In genomic region chr5:31467798-31468197, GRCm38 (mm10) we compare ENCODE assay signal across 18 mouse cellular contexts. TPM values are rescaled to one million over a fixed set of nuclear protein-coding genes. Genes with fewer than 3 reads are reported as not detected.
DNase-seq lines count a peak whose midpoint lies in the region; ATAC-seq and TF ChIP-seq lines count a peak whose summit lies in the region.
"Had no signal": no experiment of that assay in that cellular context is flagged by ENCODE, and none has a peak within 500 bp of the region (broad histone marks: within the 10 kb centered on the region; RNA-seq: fewer than 3 reads in every experiment).

No protein-coding gene starts in this region.

- TF ChIP-seq CTCF in liver, postnatal 0 days (IDR thresholded peaks at IDR 0.05; ENCODE audit: low read depth) = no peak

- no peak overlapping the region for H3K27ac ChIP-seq in embryonic facial prominence, embryonic 14.5 days (replicated peaks; ENCODE audit: low read depth, low read length)
- no peak overlapping the region for H3K27ac ChIP-seq in embryonic facial prominence, embryonic 10.5 days (replicated peaks)
- peak overlapping the region; percentile 48; the same call in 1 of the 2 replicates for H3K27ac ChIP-seq in liver, postnatal 0 days (ENCODE audit: low read depth)
- no peak overlapping the region for H3K27ac ChIP-seq in liver, embryonic 11.5 days (ENCODE audit: low read depth, low read length)
- no peak overlapping the region for H3K27ac ChIP-seq in midbrain, embryonic 15.5 days
- H3K27ac ChIP-seq: heart, adult 2 months; kidney, postnatal 0 days; stomach, postnatal 0 days had no signal

- ATAC-seq in embryonic facial prominence, embryonic 14.5 days (ENCODE audit: low read depth) = no peak
- peak; percentile 69 for ATAC-seq in liver, postnatal 0 days
- ATAC-seq in liver, embryonic 11.5 days (replicated peaks; ENCODE audit: low FRiP score) = no peak
- peak; percentile 75 to 90 for ATAC-seq in hematopoietic stem cell, adult 5-6 weeks (replicated peaks in 1 of 2; ENCODE audit: insufficient read depth in 1 of 2, low FRiP score in 2 of 2, low TSS enrichment in 1 of 2, low read depth in 1 of 2, poor library complexity in 2 of 2, severe bottlenecking in 2 of 2)
- ATAC-seq in neutrophil, adult 5-6 weeks (ENCODE audit: extremely low read depth, insufficient number of reproducible peaks, low FRiP score, poor library complexity, severe bottlenecking) = peak; percentile 84
- no peak for ATAC-seq in midbrain, embryonic 15.5 days (replicated peaks)
- ATAC-seq: midbrain, embryonic 16.5 days had no signal

- H3K9me3 ChIP-seq in embryonic facial prominence, embryonic 14.5 days (ENCODE audit: control insufficient read depth, low read length) = no peaks in the 10 kb centered on the region
- no peaks in the 10 kb centered on the region for H3K9me3 ChIP-seq in embryonic facial prominence, embryonic 10.5 days
- H3K9me3 ChIP-seq in liver, postnatal 0 days (ENCODE audit: low read length) = no peaks in the 10 kb centered on the region
- H3K9me3 ChIP-seq in liver, embryonic 11.5 days (ENCODE audit: control insufficient read depth, low read length) = no peaks in the 10 kb centered on the region
- no peaks in the 10 kb centered on the region for H3K9me3 ChIP-seq in midbrain, embryonic 15.5 days

- peaks cover 65% of the 10 kb centered on the region for H3K36me3 ChIP-seq in embryonic facial prominence, embryonic 14.5 days (ENCODE audit: control insufficient read depth, insufficient read depth, low read length)
- peaks cover 78% of the 10 kb centered on the region for H3K36me3 ChIP-seq in embryonic facial prominence, embryonic 10.5 days (replicated peaks)
- peaks cover 36% of the 10 kb centered on the region for H3K36me3 ChIP-seq in liver, postnatal 0 days (replicated peaks; ENCODE audit: insufficient read depth, low read length)
- peaks cover 35% of the 10 kb centered on the region for H3K36me3 ChIP-seq in liver, embryonic 11.5 days (ENCODE audit: control insufficient read depth, insufficient read depth, low read length)
- H3K36me3 ChIP-seq in midbrain, embryonic 15.5 days (replicated peaks) = peaks cover 50% of the 10 kb centered on the region

- no peak; the same call in 1 of the 2 replicates for TF ChIP-seq EP300 in liver, postnatal 0 days (IDR thresholded peaks at IDR 0.05; ENCODE audit: low read depth)

- no peaks in the 10 kb centered on the region for H3K27me3 ChIP-seq in embryonic facial prominence, embryonic 14.5 days (replicated peaks; ENCODE audit: control insufficient read depth, insufficient read depth, low read length)
- no peaks in the 10 kb centered on the region for H3K27me3 ChIP-seq in embryonic facial prominence, embryonic 10.5 days (replicated peaks; ENCODE audit: low read depth, poor library complexity, severe bottlenecking)
- H3K27me3 ChIP-seq in liver, postnatal 0 days (ENCODE audit: insufficient read depth, low read length) = no peaks in the 10 kb centered on the region
- H3K27me3 ChIP-seq in liver, embryonic 11.5 days (replicated peaks; ENCODE audit: control insufficient read depth, insufficient read depth, low read length) = no peaks in the 10 kb centered on the region
- H3K27me3 ChIP-seq in midbrain, embryonic 15.5 days (replicated peaks) = no peaks in the 10 kb centered on the region

- no peak overlapping the region for H3K4me3 ChIP-seq in embryonic facial prominence, embryonic 14.5 days (ENCODE audit: low read depth, low read length)
- no peak overlapping the region for H3K4me3 ChIP-seq in embryonic facial prominence, embryonic 10.5 days
- H3K4me3 ChIP-seq in liver, postnatal 0 days (ENCODE audit: low read depth, low read length) = no peak overlapping the region
- no peak overlapping the region for H3K4me3 ChIP-seq in liver, embryonic 11.5 days (ENCODE audit: low read depth, low read length)
- no peak overlapping the region for H3K4me3 ChIP-seq in midbrain, embryonic 15.5 days
- H3K4me3 ChIP-seq: heart, adult 2 months had no signal

- intact Hi-C loops in left cerebral cortex, postnatal 10 days (cut with DNase I) = loop anchor here (5.0 kb wide), 1 partner anchor 180 kb away; no protein-coding TSS in a partner anchor

- peak; percentile 5 for DNase-seq in embryonic facial prominence, embryonic 14.5 days (ENCODE audit: low spot score)
- DNase-seq in embryonic facial prominence, embryonic 10.5 days (ENCODE audit: low spot score) = no peak
- DNase-seq in liver, postnatal 0 days = peak; percentile 25
- DNase-seq in liver, embryonic 11.5 days (ENCODE audit: low spot score) = no peak
- DNase-seq in left cerebral cortex, postnatal 10 days (ENCODE audit: extremely low spot score in 1 of 2, low spot score in 2 of 2) = no peak
- DNase-seq: cerebellum, adult 9-10 months; embryo, embryonic 11 days; kidney, adult 18-20 months; retina, postnatal 1 day had no signal

- H3K9ac ChIP-seq in embryonic facial prominence, embryonic 14.5 days (ENCODE audit: low read depth, low read length) = no peak overlapping the region
- H3K9ac ChIP-seq in liver, postnatal 0 days (replicated peaks) = no peak overlapping the region
- no peak overlapping the region for H3K9ac ChIP-seq in liver, embryonic 11.5 days (ENCODE audit: low read depth, low read length)
- H3K9ac ChIP-seq in midbrain, embryonic 15.5 days = no peak overlapping the region

- H3K4me1 ChIP-seq in embryonic facial prominence, embryonic 14.5 days (ENCODE audit: control insufficient read depth, insufficient read depth, low read length) = no peaks in the 10 kb centered on the region
- no peaks in the 10 kb centered on the region for H3K4me1 ChIP-seq in embryonic facial prominence, embryonic 10.5 days
- no peaks in the 10 kb centered on the region; the same call in 1 of the 2 replicates for H3K4me1 ChIP-seq in liver, postnatal 0 days (ENCODE audit: insufficient read depth)
- no peaks in the 10 kb centered on the region for H3K4me1 ChIP-seq in liver, embryonic 11.5 days (replicated peaks; ENCODE audit: control insufficient read depth, insufficient read depth, low read length)
- H3K4me1 ChIP-seq in midbrain, embryonic 15.5 days = no peaks in the 10 kb centered on the region

- H3K4me2 ChIP-seq in embryonic facial prominence, embryonic 14.5 days (ENCODE audit: low read depth, low read length) = no peak overlapping the region
- H3K4me2 ChIP-seq in liver, postnatal 0 days (ENCODE audit: low read depth, low read length) = no peak overlapping the region
- no peak overlapping the region for H3K4me2 ChIP-seq in liver, embryonic 11.5 days
- H3K4me2 ChIP-seq in midbrain, embryonic 15.5 days = no peak overlapping the region

- WGBS in embryonic facial prominence, embryonic 14.5 days = 98% methylated on average over 3 of the region's 3 CpGs
- 96% methylated on average over 3 of the region's 3 CpGs for WGBS in embryonic facial prominence, embryonic 10.5 days
- WGBS in liver, postnatal 0 days (ENCODE audit: insufficient replicate concordance) = 66% methylated on average over 3 of the region's 3 CpGs
- 89% methylated on average over 3 of the region's 3 CpGs for WGBS in liver, embryonic 11.5 days
- WGBS in midbrain, embryonic 15.5 days = 96% methylated on average over 3 of the region's 3 CpGs

RNA-seq across cellular contexts. Expression of gene Zfp512, which starts 15.6 kb away (rescaled TPM):
- polyA plus RNA-seq in embryonic facial prominence, embryonic 14.5 days (2014; fragmentation: Nextera tagmentation; extraction: Ambion mirVana) = 39.1 and 43.6 TPM in 2 replicates
- 76.5 and 77.9 TPM in 2 replicates for polyA plus RNA-seq in embryonic facial prominence, embryonic 10.5 days (2016; fragmentation: Nextera tagmentation; extraction: Ambion mirVana)
- polyA plus RNA-seq in liver, postnatal 0 days (2015; fragmentation: Nextera tagmentation; extraction: Ambion mirVana) = 6.3 and 7.6 TPM in 2 replicates
- 39.7 and 40.9 TPM in 2 replicates for polyA plus RNA-seq in liver, embryonic 11.5 days (2014; fragmentation: Nextera tagmentation; extraction: Ambion mirVana)
- 45.8 and 85.6 TPM in 2 replicates for total RNA-seq in hematopoietic stem cell, adult 5-6 weeks (2017)
- 38.9 and 42.7 TPM in 2 replicates for total RNA-seq in neutrophil, adult 5-6 weeks (2017)
- polyA plus RNA-seq in midbrain, embryonic 15.5 days (2015; fragmentation: Nextera tagmentation; extraction: Ambion mirVana) = 141 and 145 TPM in 2 replicates
- 10 to 100 TPM; 58.2 to 60.8 TPM for total RNA-seq in left cerebral cortex, postnatal 10 days (2021)

RNA-seq across cellular contexts. Expression of gene 4930548H24Rik, which starts 17.7 kb away (rescaled TPM):
- polyA plus RNA-seq in embryonic facial prominence, embryonic 14.5 days (2014; fragmentation: Nextera tagmentation; extraction: Ambion mirVana) = not detected in 2 replicates
- 0.11 and 0.16 TPM in 2 replicates for polyA plus RNA-seq in embryonic facial prominence, embryonic 10.5 days (2016; fragmentation: Nextera tagmentation; extraction: Ambion mirVana)
- not detected in 2 replicates for polyA plus RNA-seq in liver, postnatal 0 days (2015; fragmentation: Nextera tagmentation; extraction: Ambion mirVana)
- 0.14 TPM in 1 of 2 replicates, not detected in the other for polyA plus RNA-seq in liver, embryonic 11.5 days (2014; fragmentation: Nextera tagmentation; extraction: Ambion mirVana)
- 1.1 TPM in 1 of 2 replicates, not detected in the other for total RNA-seq in hematopoietic stem cell, adult 5-6 weeks (2017)
- total RNA-seq in neutrophil, adult 5-6 weeks (2017) = 0.86 and 1.2 TPM in 2 replicates
- polyA plus RNA-seq in midbrain, embryonic 15.5 days (2015; fragmentation: Nextera tagmentation; extraction: Ambion mirVana) = not detected in 2 replicates
- under 1 TPM; 0.13 to 0.20 TPM for total RNA-seq in left cerebral cortex, postnatal 10 days (2021)
- total RNA-seq: gastrocnemius, adult 8-10 months; heart, adult 2 months; left cerebral cortex, postnatal 14 days had no signal
- polyA plus RNA-seq: heart, adult 2 months; kidney, postnatal 0 days; midbrain, embryonic 16.5 days; stomach, postnatal 0 days had no signal

RNA-seq across cellular contexts. Expression of gene Gpn1, which starts 26.7 kb away (rescaled TPM):
- 43.0 and 53.1 TPM in 2 replicates for polyA plus RNA-seq in embryonic facial prominence, embryonic 14.5 days (2014; fragmentation: Nextera tagmentation; extraction: Ambion mirVana)
- polyA plus RNA-seq in embryonic facial prominence, embryonic 10.5 days (2016; fragmentation: Nextera tagmentation; extraction: Ambion mirVana) = 110 and 113 TPM in 2 replicates
- polyA plus RNA-seq in liver, postnatal 0 days (2015; fragmentation: Nextera tagmentation; extraction: Ambion mirVana) = 10.9 TPM in 2 replicates
- 50.3 and 55.3 TPM in 2 replicates for polyA plus RNA-seq in liver, embryonic 11.5 days (2014; fragmentation: Nextera tagmentation; extraction: Ambion mirVana)
- total RNA-seq in hematopoietic stem cell, adult 5-6 weeks (2017) = 26.0 and 49.4 TPM in 2 replicates
- 20.5 and 26.8 TPM in 2 replicates for total RNA-seq in neutrophil, adult 5-6 weeks (2017)
- polyA plus RNA-seq in midbrain, embryonic 15.5 days (2015; fragmentation: Nextera tagmentation; extraction: Ambion mirVana) = 79.8 and 81.6 TPM in 2 replicates
- 10 to 100 TPM; 37.5 to 40.5 TPM for total RNA-seq in left cerebral cortex, postnatal 10 days (2021)

RNA-seq across cellular contexts. Expression of gene Slc4a1ap, which starts 59.0 kb away (rescaled TPM):
- 22.4 and 23.4 TPM in 2 replicates for polyA plus RNA-seq in embryonic facial prominence, embryonic 14.5 days (2014; fragmentation: Nextera tagmentation; extraction: Ambion mirVana)
- 32.2 and 33.1 TPM in 2 replicates for polyA plus RNA-seq in embryonic facial prominence, embryonic 10.5 days (2016; fragmentation: Nextera tagmentation; extraction: Ambion mirVana)
- 8.2 and 8.7 TPM in 2 replicates for polyA plus RNA-seq in liver, postnatal 0 days (2015; fragmentation: Nextera tagmentation; extraction: Ambion mirVana)
- 25.7 and 32.9 TPM in 2 replicates for polyA plus RNA-seq in liver, embryonic 11.5 days (2014; fragmentation: Nextera tagmentation; extraction: Ambion mirVana)
- 43.1 and 71.3 TPM in 2 replicates for total RNA-seq in hematopoietic stem cell, adult 5-6 weeks (2017)
- total RNA-seq in neutrophil, adult 5-6 weeks (2017) = 97.4 and 104 TPM in 2 replicates
- 36.2 and 37.0 TPM in 2 replicates for polyA plus RNA-seq in midbrain, embryonic 15.5 days (2015; fragmentation: Nextera tagmentation; extraction: Ambion mirVana)
- 10 to 100 TPM; 41.9 to 47.4 TPM for total RNA-seq in left cerebral cortex, postnatal 10 days (2021)

RNA-seq across cellular contexts. Expression of gene Supt7l, which starts 59.8 kb away (rescaled TPM):
- 9.5 and 11.4 TPM in 2 replicates for polyA plus RNA-seq in embryonic facial prominence, embryonic 14.5 days (2014; fragmentation: Nextera tagmentation; extraction: Ambion mirVana)
- 29.3 and 29.6 TPM in 2 replicates for polyA plus RNA-seq in embryonic facial prominence, embryonic 10.5 days (2016; fragmentation: Nextera tagmentation; extraction: Ambion mirVana)
- polyA plus RNA-seq in liver, postnatal 0 days (2015; fragmentation: Nextera tagmentation; extraction: Ambion mirVana) = 4.9 and 5.2 TPM in 2 replicates
- polyA plus RNA-seq in liver, embryonic 11.5 days (2014; fragmentation: Nextera tagmentation; extraction: Ambion mirVana) = 18.5 and 18.6 TPM in 2 replicates
- total RNA-seq in hematopoietic stem cell, adult 5-6 weeks (2017) = 26.2 and 29.2 TPM in 2 replicates
- 15.3 and 16.2 TPM in 2 replicates for total RNA-seq in neutrophil, adult 5-6 weeks (2017)
- polyA plus RNA-seq in midbrain, embryonic 15.5 days (2015; fragmentation: Nextera tagmentation; extraction: Ambion mirVana) = 27.8 and 27.9 TPM in 2 replicates
- 10 to 100 TPM; 14.9 to 17.8 TPM for total RNA-seq in left cerebral cortex, postnatal 10 days (2021)

Comparison
In these comparisons a context has a peak if more than half of its experiments do, and no peak if none do; other contexts are left out.
1. ATAC-seq: peak in liver, postnatal 0 days (single experiment), hematopoietic stem cell, adult 5-6 weeks (2 of 2) and neutrophil, adult 5-6 weeks (single experiment); none in embryonic facial prominence, embryonic 14.5 days (single experiment), liver, embryonic 11.5 days (single experiment) and midbrain, embryonic 15.5 days (single experiment).
2. DNase-seq: peak in embryonic facial prominence, embryonic 14.5 days (single experiment) and liver, postnatal 0 days (single experiment); none in embryonic facial prominence, embryonic 10.5 days (single experiment), liver, embryonic 11.5 days (single experiment) and left cerebral cortex, postnatal 10 days (0 of 2).